Mouse (Mus musculus): ENCODE results near the gene Ahnak.

- TF ChIP-seq CTCF (IDR thresholded peaks at IDR 0.05; ENCODE audit: low read depth) (no peak), EP300 (optimal IDR thresholded peaks at IDR 0.05) (no peak)
Measured at GRCm38 (mm10) chr19:9041074-9041473, 52.0 kb downstream of the Ahnak start.
